Comparison of ENCODE assay signal across 8 mouse cellular contexts in genomic region chr2:66408899-66409739, GRCm38 (mm10). TPM values are rescaled to one million over a fixed set of nuclear protein-coding genes. Genes with fewer than 3 reads are reported as not detected.
DNase-seq lines count a peak whose midpoint lies in the region; ATAC-seq lines count a peak whose summit lies in the region.

No protein-coding gene starts in this region.

- H3K9ac ChIP-seq in embryonic facial prominence, embryonic 12.5 days: no peak overlapping the region
- no peak overlapping the region for H3K9ac ChIP-seq in limb, embryonic 15.5 days
- H3K9ac ChIP-seq in neural tube, embryonic 15.5 days (replicated peaks): peak overlapping the region; percentile 62

- no peaks in the 10 kb centered on the region for H3K36me3 ChIP-seq in embryonic facial prominence, embryonic 12.5 days
- no peaks in the 10 kb centered on the region for H3K36me3 ChIP-seq in limb, embryonic 15.5 days
- H3K36me3 ChIP-seq in neural tube, embryonic 15.5 days: no peaks in the 10 kb centered on the region

- no peak overlapping the region for H3K27ac ChIP-seq in embryonic facial prominence, embryonic 12.5 days
- no peak overlapping the region for H3K27ac ChIP-seq in limb, embryonic 15.5 days
- H3K27ac ChIP-seq in neural tube, embryonic 15.5 days (replicated peaks): peak overlapping the region; percentile 83

- H3K9me3 ChIP-seq in embryonic facial prominence, embryonic 12.5 days: no peaks in the 10 kb centered on the region
- no peaks in the 10 kb centered on the region for H3K9me3 ChIP-seq in limb, embryonic 15.5 days
- H3K9me3 ChIP-seq in neural tube, embryonic 15.5 days (replicated peaks): no peaks in the 10 kb centered on the region

- peaks cover 7% of the 10 kb centered on the region; the same call in 1 of the 2 replicates for H3K4me1 ChIP-seq in embryonic facial prominence, embryonic 12.5 days
- H3K4me1 ChIP-seq in limb, embryonic 15.5 days: peaks cover 10% of the 10 kb centered on the region; the same call in 1 of the 2 replicates
- H3K4me1 ChIP-seq in neural tube, embryonic 15.5 days: peaks cover 26% of the 10 kb centered on the region

- ATAC-seq in CD4-positive, CD25-positive, alpha-beta regulatory T cell, adult 4 months: no peak
- 0 out of 2 replicates have a peak, but pooled peaks have one; percentile 74 for ATAC-seq in embryonic facial prominence, embryonic 12.5 days (ENCODE audit: insufficient number of reproducible peaks, insufficient read depth, low FRiP score, low TSS enrichment)
- ATAC-seq in limb, embryonic 15.5 days (ENCODE audit: insufficient number of reproducible peaks, low FRiP score, low TSS enrichment, low read depth): no peak
- peak; percentile 68 for ATAC-seq in neural tube, embryonic 15.5 days (ENCODE audit: low FRiP score)

- 10% methylated on average over 12 of the region's 12 CpGs for WGBS in embryonic facial prominence, embryonic 12.5 days
- 7% methylated on average over 12 of the region's 12 CpGs for WGBS in limb, embryonic 15.5 days
- WGBS in neural tube, embryonic 15.5 days: 4% methylated on average over 12 of the region's 12 CpGs

- H3K4me3 ChIP-seq in embryonic facial prominence, embryonic 12.5 days: peak overlapping the region; percentile 46
- peak overlapping the region; percentile 46 for H3K4me3 ChIP-seq in limb, embryonic 15.5 days
- H3K4me3 ChIP-seq in neural tube, embryonic 15.5 days (replicated peaks): peak overlapping the region; percentile 60

- H3K27me3 ChIP-seq in embryonic facial prominence, embryonic 12.5 days: peaks cover 13% of the 10 kb centered on the region
- peaks cover 18% of the 10 kb centered on the region for H3K27me3 ChIP-seq in limb, embryonic 15.5 days
- H3K27me3 ChIP-seq in neural tube, embryonic 15.5 days (replicated peaks): no peaks in the 10 kb centered on the region

- peak; percentile 18 for DNase-seq in CD4-positive, CD25-positive, alpha-beta regulatory T cell, adult 2 months (ENCODE audit: low read depth, low spot score)
- DNase-seq in Muller cell, postnatal 12 days (ENCODE audit: inconsistent ontology term): peak; percentile 41
- DNase-seq in induced T-regulatory cell, adult 2 months (ENCODE audit: low read depth): peak; percentile 17
- no peak for DNase-seq in urinary bladder, postnatal 36 days (ENCODE audit: low spot score in 2 of 2)

- peak overlapping the region; percentile 69 for H3K4me2 ChIP-seq in embryonic facial prominence, embryonic 12.5 days (replicated peaks)
- peak overlapping the region; percentile 78 for H3K4me2 ChIP-seq in limb, embryonic 15.5 days
- peak overlapping the region; percentile 67 for H3K4me2 ChIP-seq in neural tube, embryonic 15.5 days

RNA-seq across cellular contexts. Expression of gene Scn1a, which starts 31.5 kb away (rescaled TPM):
- under 1 TPM; 0.15 to 0.32 TPM for polyA plus RNA-seq in CD4-positive, CD25-positive, alpha-beta regulatory T cell, adult 4 months (2017; shearing (Covaris generic))
- 1.4 and 2.1 TPM in 2 replicates for polyA plus RNA-seq in embryonic facial prominence, embryonic 12.5 days (2016; fragmentation: Nextera tagmentation; extraction: Ambion mirVana)
- polyA plus RNA-seq in limb, embryonic 15.5 days (2015; fragmentation: Nextera tagmentation; extraction: Ambion mirVana): 0.38 and 1.0 TPM in 2 replicates
- 23.4 and 29.8 TPM in 2 replicates for polyA plus RNA-seq in neural tube, embryonic 15.5 days (2015; fragmentation: Nextera tagmentation; extraction: Ambion mirVana)

Comparison
In these comparisons a context has a peak if more than half of its experiments do, and no peak if none do; other contexts are left out.
1. DNase-seq: peak in CD4-positive, CD25-positive, alpha-beta regulatory T cell, adult 2 months (single experiment), Muller cell, postnatal 12 days (single experiment) and induced T-regulatory cell, adult 2 months (single experiment); none in urinary bladder, postnatal 36 days (0 of 2).
2. ATAC-seq: peak in embryonic facial prominence, embryonic 12.5 days (single experiment) and neural tube, embryonic 15.5 days (single experiment); none in CD4-positive, CD25-positive, alpha-beta regulatory T cell, adult 4 months (single experiment) and limb, embryonic 15.5 days (single experiment).
3. Peak in every context shown above with its lines, with median percentiles within 50 percentile points of each other: H3K4me2 ChIP-seq and H3K4me3 ChIP-seq.